In genomic region chr5:116024327-116024739, GRCm38 (mm10) we compare ENCODE assay signal across 8 mouse cellular contexts. TPM values are rescaled to one million over a fixed set of nuclear protein-coding genes. Genes with fewer than 3 reads are reported as not detected.
DNase-seq lines count a peak whose midpoint lies in the region; ATAC-seq and TF ChIP-seq lines count a peak whose summit lies in the region.

Gene Prkab1 (minus strand): TSS chr5:116024508.

- H3K4me1 ChIP-seq in heart, embryonic 11.5 days (ENCODE audit: control insufficient read depth, insufficient read depth, low read length) = peaks cover 23% of the 10 kb centered on the region
- H3K4me1 ChIP-seq in kidney, embryonic 16.5 days (ENCODE audit: insufficient read depth, low read length) = peaks cover 26% of the 10 kb centered on the region
- H3K4me1 ChIP-seq in liver, adult 2 months (ENCODE audit: control insufficient read depth, insufficient read depth, low read length) = peaks cover 32% of the 10 kb centered on the region

- H3ac ChIP-seq in myocyte (ENCODE audit: control insufficient read depth, insufficient read length) = peak within 1 kb of the TSS; percentile 19

- peak within 1 kb of the TSS; percentile 82 for H3K27ac ChIP-seq in heart, embryonic 11.5 days (ENCODE audit: low read depth, low read length)
- peak within 1 kb of the TSS; percentile 89 for H3K27ac ChIP-seq in kidney, embryonic 16.5 days (ENCODE audit: low read length)
- H3K27ac ChIP-seq in liver, adult 2 months (replicated peaks; ENCODE audit: insufficient read depth, low read depth, low read length) = peak within 1 kb of the TSS; percentile 78

- H3K9ac ChIP-seq in heart, embryonic 11.5 days (ENCODE audit: low read depth, low read length) = peak within 1 kb of the TSS; percentile 86
- peak within 1 kb of the TSS; percentile 84 for H3K9ac ChIP-seq in kidney, embryonic 16.5 days (replicated peaks; ENCODE audit: low read length)
- H3K9ac ChIP-seq in liver, adult 2 months (ENCODE audit: low read depth, low read length) = peak within 1 kb of the TSS; percentile 85

- peak; percentile 66 for TF ChIP-seq CTCF in liver, adult 2 months (IDR thresholded peaks at IDR 0.05; ENCODE audit: low read depth, low read length)

- WGBS in heart, embryonic 11.5 days (ENCODE audit: insufficient replicate concordance) = under 1% methylated on average over 46 of the region's 46 CpGs
- WGBS in kidney, embryonic 16.5 days = under 1% methylated on average over 46 of the region's 46 CpGs
- under 1% methylated on average over 46 of the region's 46 CpGs for WGBS in liver, adult 2 months

- H3K79me2 ChIP-seq in liver, adult 2 months (ENCODE audit: control insufficient read depth, insufficient read depth, low read length) = peaks cover 8% of the 10 kb centered on the region; the same call in 1 of the 2 replicates
- H3K79me2 ChIP-seq in myocyte (ENCODE audit: control insufficient read depth, insufficient read depth) = peaks cover 23% of the 10 kb centered on the region

- peaks cover 11% of the 10 kb centered on the region for H3K36me3 ChIP-seq in heart, embryonic 11.5 days (ENCODE audit: control insufficient read depth, insufficient read depth, low read length)
- H3K36me3 ChIP-seq in kidney, embryonic 16.5 days (ENCODE audit: insufficient read depth, low read length) = peaks cover 25% of the 10 kb centered on the region
- peaks cover 8% of the 10 kb centered on the region; the same call in 1 of the 2 replicates for H3K36me3 ChIP-seq in liver, adult 2 months (ENCODE audit: control insufficient read depth, insufficient read depth, low read length)
- peaks cover 11% of the 10 kb centered on the region for H3K36me3 ChIP-seq in myocyte (ENCODE audit: control insufficient read depth, insufficient read depth)
- H3K36me3 ChIP-seq in splenic B cell, adult 2 months (ENCODE audit: control insufficient read depth, insufficient read depth, low read length, poor library complexity, severe bottlenecking) = peaks cover 8% of the 10 kb centered on the region

- H3K27me3 ChIP-seq in heart, embryonic 11.5 days (ENCODE audit: control insufficient read depth, insufficient read depth, low read length) = no peaks in the 10 kb centered on the region
- H3K27me3 ChIP-seq in kidney, embryonic 16.5 days (ENCODE audit: insufficient read depth, low read length) = no peaks in the 10 kb centered on the region
- H3K27me3 ChIP-seq in liver, adult 2 months (ENCODE audit: control insufficient read depth, insufficient read depth, low read length) = no peaks in the 10 kb centered on the region
- no peaks in the 10 kb centered on the region for H3K27me3 ChIP-seq in myocyte (ENCODE audit: control insufficient read depth, insufficient read depth, insufficient read length)
- H3K27me3 ChIP-seq in splenic B cell, adult 2 months (ENCODE audit: control insufficient read depth, insufficient read depth, low read length, poor library complexity, severe bottlenecking) = no peaks in the 10 kb centered on the region

- peak within 1 kb of the TSS; percentile 77 for H3K4me3 ChIP-seq in heart, embryonic 11.5 days (ENCODE audit: low read depth, low read length)
- peak within 1 kb of the TSS; percentile 84 for H3K4me3 ChIP-seq in kidney, embryonic 16.5 days (ENCODE audit: low read length)
- H3K4me3 ChIP-seq in liver, adult 2 months (ENCODE audit: insufficient read depth, low read depth, low read length) = peak within 1 kb of the TSS; percentile 82
- H3K4me3 ChIP-seq in myocyte = peak within 1 kb of the TSS; percentile 71

- ATAC-seq in erythroblast, adult 5-6 weeks (replicated peaks; ENCODE audit: low FRiP score, poor library complexity, severe bottlenecking) = peak; percentile 72
- ATAC-seq in heart, embryonic 11.5 days (replicated peaks; ENCODE audit: insufficient number of reproducible peaks, low FRiP score, low TSS enrichment) = peak; percentile 88
- peak; percentile 98 for ATAC-seq in kidney, embryonic 16.5 days (ENCODE audit: low FRiP score, low TSS enrichment)

- peak within 1 kb of the TSS; percentile 68 for H3K4me2 ChIP-seq in heart, embryonic 11.5 days
- peak within 1 kb of the TSS; percentile 79 for H3K4me2 ChIP-seq in kidney, embryonic 16.5 days (replicated peaks; ENCODE audit: low read depth, low read length)
- H3K4me2 ChIP-seq in myocyte (ENCODE audit: low read depth) = peak within 1 kb of the TSS; percentile 91

- peak; percentile 65 for TF ChIP-seq POLR2A in liver, adult 2 months (IDR thresholded peaks at IDR 0.05; ENCODE audit: extremely low read depth, insufficient read depth, low read length)
- peak; percentile 89 for TF ChIP-seq POLR2A in myocyte (IDR thresholded peaks at IDR 0.05; ENCODE audit: insufficient read length, low read depth)

- DNase-seq in B cell, adult 2 months = peak; percentile 92 to 93
- peak; percentile 99 for DNase-seq in brain, adult 2 months (ENCODE audit: low read depth, low spot score)
- DNase-seq in liver, adult 2 months (ENCODE audit: extremely low read depth, low read depth, low spot score) = peak; percentile 91
- DNase-seq in splenic B cell, adult 2 months (ENCODE audit: low read depth, low spot score) = peak; percentile 95

- no peaks in the 10 kb centered on the region for H3K9me3 ChIP-seq in heart, embryonic 11.5 days (replicated peaks; ENCODE audit: control insufficient read depth, low read length)
- H3K9me3 ChIP-seq in kidney, embryonic 16.5 days (ENCODE audit: low read length) = no peaks in the 10 kb centered on the region

TF ChIP-seq in myocyte, 11 proteins besides CTCF, POLR2A, EP300 and RAD21:
- TF ChIP-seq MYOD1 (IDR thresholded peaks at IDR 0.05; ENCODE audit: control insufficient read depth in 1 of 3, insufficient read length in 2 of 3, low read depth in 2 of 3) = no peak
- peak; percentile 88 for TF ChIP-seq POLR2AphosphoS2 (IDR thresholded peaks at IDR 0.05; ENCODE audit: insufficient read length, low read depth)
TF ChIP-seq in myocyte: peak in this region for 1.

RNA-seq across cellular contexts. Expression of gene Prkab1, which starts in this region (rescaled TPM):
- total RNA-seq in erythroblast, adult 5-6 weeks (2015; ENCODE audit: low replicate concordance) = 71.5 and 102 TPM in 2 replicates
- 50.3 and 72.4 TPM in 2 replicates for total RNA-seq in erythroblast, adult 5-6 weeks (2017; ENCODE audit: low replicate concordance)
- polyA plus RNA-seq in heart, embryonic 11.5 days (2014; fragmentation: Nextera tagmentation; extraction: Ambion mirVana) = 50.1 and 54.1 TPM in 2 replicates
- polyA plus RNA-seq in kidney, embryonic 16.5 days (2015; fragmentation: Nextera tagmentation; extraction: Ambion mirVana) = 83.5 and 92.1 TPM in 2 replicates
- 13.6 and 20.2 TPM in 2 replicates for total RNA-seq in liver, adult 2 months (2014; rRNA removed)
- 36.9 and 48.5 TPM in 2 replicates for polyA plus RNA-seq in liver, adult 2 months (2012; rRNA removed)
- 32.2 TPM for polyA plus RNA-seq in myocyte (2012; fragmentation: generic; extraction: Trizol)

Comparison
In these comparisons a context has a peak if more than half of its experiments do, and no peak if none do; other contexts are left out.
1. Peak in every context shown above with its lines: DNase-seq, ATAC-seq, H3K4me3 ChIP-seq and H3K27ac ChIP-seq.